Mouse (Mus musculus): ENCODE data around the gene Zfp629. TPM values are rescaled to one million over a fixed set of nuclear protein-coding genes. Genes with fewer than 3 reads are reported as not detected.

Zfp629 gene
- polyA plus RNA-seq, 1 experiment from 2014 or later, result 9.8 TPM

DNA sequence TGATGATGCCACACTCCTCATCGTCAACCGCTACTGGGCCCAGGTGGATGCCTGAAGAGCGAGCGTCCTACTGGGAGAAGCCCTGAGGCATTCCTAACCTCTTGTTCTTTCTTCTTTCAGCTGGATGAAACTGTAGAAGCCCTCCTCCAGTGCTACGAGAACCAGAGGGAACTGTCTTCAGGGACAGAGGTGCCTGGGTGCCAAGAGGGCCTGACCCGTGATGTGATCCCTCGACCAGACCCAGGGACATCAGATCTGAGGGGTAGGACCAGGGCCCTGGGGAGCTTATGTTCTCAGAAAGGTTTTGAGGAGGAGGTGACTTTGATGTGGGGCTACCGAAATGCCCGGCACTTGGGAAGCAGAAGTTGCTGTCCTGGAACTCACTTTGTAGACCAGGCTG, 26.0 kb downstream of the Zfp629 start:
- peaks cover 28% of the 10 kb centered on the region for H3K4me1 ChIP-seq (replicated peaks; ENCODE audit: control insufficient read depth, insufficient read depth, low read length)
- H3K27ac ChIP-seq (ENCODE audit: low read depth, low read length), result no peak overlapping the region
- 95% methylated on average over 9 of the region's 9 CpGs for WGBS

DNA sequence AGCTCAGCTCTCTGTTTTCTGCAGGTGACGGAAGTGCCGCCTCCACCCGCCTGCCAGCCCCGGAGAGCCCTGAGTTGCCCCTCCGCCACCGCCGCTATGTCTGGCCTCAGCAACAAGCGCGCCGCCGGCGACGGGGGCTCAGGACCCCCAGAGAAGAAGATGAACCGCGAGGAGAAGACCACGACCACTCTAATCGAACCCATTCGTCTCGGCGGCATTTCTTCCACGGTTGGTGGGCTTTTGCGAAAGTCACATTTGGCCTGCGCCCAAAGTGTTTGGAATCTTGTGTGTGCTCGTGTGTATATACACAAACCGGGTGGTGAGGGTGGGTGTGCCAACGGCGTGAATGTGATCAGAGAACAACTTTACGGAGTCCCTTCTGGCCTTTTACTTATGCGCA, 26.7 kb downstream of the Zfp629 start:
- Histone ChIP-seq H3K27ac (ENCODE audit: low read depth, low read length) (0 out of 2 replicates have a peak overlapping the region, but pooled peaks have one; percentile 45), H3K36me3 (ENCODE audit: control insufficient read depth, insufficient read depth, low read length) (peaks cover 36% of the 10 kb centered on the region), H3K4me1 (replicated peaks; ENCODE audit: control insufficient read depth, insufficient read depth, low read length) (peaks cover 28% of the 10 kb centered on the region), H3K27me3 (replicated peaks; ENCODE audit: control insufficient read depth, insufficient read depth, low read length) (no peaks in the 10 kb centered on the region), H3K4me2 (peak overlapping the region; percentile 94), H3K9ac (ENCODE audit: low read depth, low read length) (peak overlapping the region; percentile 89), H3K9me3 (ENCODE audit: control insufficient read depth, low read length) (no peaks in the 10 kb centered on the region), H3K4me3 (ENCODE audit: low read depth, low read length) (peak overlapping the region; percentile 95)
- DNase-seq (ENCODE audit: low spot score), result no peak
- 4% methylated on average over 29 of the region's 29 CpGs for WGBS
- ATAC-seq (replicated peaks; ENCODE audit: low FRiP score), result no peak

More for the DNA sequence above, 26.0 kb downstream of the Zfp629 start:
- H3K9me3 ChIP-seq (ENCODE audit: control insufficient read depth, low read length), result no peaks in the 10 kb centered on the region
- peaks cover 43% of the 10 kb centered on the region for H3K36me3 ChIP-seq (ENCODE audit: control insufficient read depth, insufficient read depth, low read length)
- H3K4me3 ChIP-seq (ENCODE audit: low read depth, low read length), result peak overlapping the region; percentile 95
- peak overlapping the region; percentile 89 for H3K9ac ChIP-seq (ENCODE audit: low read depth, low read length)
- no peaks in the 10 kb centered on the region for H3K27me3 ChIP-seq (replicated peaks; ENCODE audit: control insufficient read depth, insufficient read depth, low read length)
- DNase-seq (ENCODE audit: low spot score), result no peak
- H3K4me2 ChIP-seq, result peak overlapping the region; percentile 94
- no peak for ATAC-seq (replicated peaks; ENCODE audit: low FRiP score)

DNA sequence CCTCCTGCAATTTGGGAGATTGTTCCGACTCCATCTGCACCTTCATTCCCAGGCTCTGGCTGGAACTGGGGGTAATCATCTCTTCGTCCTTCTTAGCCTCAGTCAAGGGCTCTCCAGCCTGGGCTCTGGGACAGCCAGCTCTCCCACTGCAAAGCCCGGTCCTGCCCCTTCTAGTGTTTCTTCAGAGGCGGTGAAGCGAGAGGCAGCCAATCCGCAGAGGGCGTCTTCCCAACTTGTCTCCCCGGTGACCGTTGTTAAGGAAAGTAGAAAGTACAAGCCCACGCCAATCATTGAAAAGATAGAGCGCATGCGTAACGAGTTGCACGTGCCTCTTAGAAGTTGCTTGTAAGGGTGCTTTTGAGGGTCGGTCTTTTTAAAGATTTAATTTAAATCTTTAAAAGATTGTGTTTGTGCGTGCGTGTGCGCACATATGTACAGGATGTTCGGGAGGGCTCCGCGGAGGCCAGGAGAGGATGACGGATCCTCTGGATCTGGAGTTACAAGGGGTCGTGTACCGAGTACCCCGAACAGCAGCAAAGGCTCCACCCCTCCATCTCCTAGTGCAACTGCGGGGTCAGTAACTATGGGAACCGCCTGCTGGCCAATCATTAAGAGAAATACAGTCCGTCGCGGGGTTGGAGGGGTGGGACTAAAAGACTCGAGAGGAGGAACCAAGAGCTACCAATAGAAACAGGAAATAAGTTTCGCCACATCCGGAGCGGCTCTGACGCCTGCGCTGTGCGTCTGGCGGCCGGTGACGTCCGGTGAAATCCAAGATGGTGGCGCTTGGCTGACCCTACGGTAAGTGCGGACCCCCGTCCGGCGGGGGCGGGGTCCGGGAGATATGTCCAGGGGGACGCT, 27.4 kb downstream of the Zfp629 start, which contains the start of the genes Ccdc189 and Rnf40:
Gene Ccdc189 (minus strand): TSS at position 585 of the 861 bp plus-strand sequence.
Gene Rnf40 (plus strand): TSS at position 757 of the 861 bp plus-strand sequence.
- Histone ChIP-seq H3K9me3 (ENCODE audit: control insufficient read depth, low read length) (no peaks in the 10 kb centered on the region), H3K27ac (ENCODE audit: low read depth, low read length) (peak within 1 kb of the TSS; percentile 45; the same call in 1 of the 2 replicates), H3K36me3 (ENCODE audit: control insufficient read depth, insufficient read depth, low read length) (peaks cover 33% of the 10 kb centered on the region), H3K4me2 (peak within 1 kb of the TSS; percentile 94), H3K4me1 (replicated peaks; ENCODE audit: control insufficient read depth, insufficient read depth, low read length) (peaks cover 28% of the 10 kb centered on the region), H3K27me3 (replicated peaks; ENCODE audit: control insufficient read depth, insufficient read depth, low read length) (no peaks in the 10 kb centered on the region), H3K9ac (ENCODE audit: low read depth, low read length) (peak within 1 kb of the TSS; percentile 89), H3K4me3 (ENCODE audit: low read depth, low read length) (peak within 1 kb of the TSS; percentile 95)
- peak; percentile 95 for ATAC-seq (replicated peaks; ENCODE audit: low FRiP score)
- peak; percentile 91 for DNase-seq (ENCODE audit: low spot score)
- under 1% methylated on average over 50 of the region's 50 CpGs for WGBS

DNA sequence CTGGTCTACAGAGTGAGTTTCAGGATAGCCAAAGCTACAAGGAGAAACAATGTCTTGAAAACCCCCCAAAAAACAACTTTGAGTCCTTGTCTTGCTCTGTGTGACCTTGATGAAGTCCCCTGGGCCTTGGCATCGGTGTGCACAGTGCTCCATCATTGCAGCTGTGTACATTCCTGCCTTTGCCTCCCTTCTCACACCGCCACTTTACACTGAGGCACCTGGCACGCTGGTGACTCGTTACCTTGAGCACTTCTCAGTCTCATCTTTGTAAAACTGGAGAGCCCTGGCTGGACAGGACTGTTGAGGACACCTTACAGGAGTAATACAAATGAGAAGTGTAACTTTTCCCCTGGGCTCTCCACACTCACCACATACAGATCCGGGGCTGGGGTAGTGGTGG, 28.4 kb downstream of the Zfp629 start:
- peak overlapping the region; percentile 94 for H3K4me2 ChIP-seq
- H3K27ac ChIP-seq (ENCODE audit: low read depth, low read length), result no peak overlapping the region
- WGBS, result 68% methylated on average over 5 of the region's 5 CpGs
- peaks cover 28% of the 10 kb centered on the region for H3K4me1 ChIP-seq (replicated peaks; ENCODE audit: control insufficient read depth, insufficient read depth, low read length)
- H3K27me3 ChIP-seq (replicated peaks; ENCODE audit: control insufficient read depth, insufficient read depth, low read length), result no peaks in the 10 kb centered on the region
- H3K9me3 ChIP-seq (ENCODE audit: control insufficient read depth, low read length), result no peaks in the 10 kb centered on the region
- DNase-seq (ENCODE audit: low spot score) (no peak), ATAC-seq (replicated peaks; ENCODE audit: low FRiP score) (no peak)
- H3K9ac ChIP-seq (ENCODE audit: low read depth, low read length), result no peak overlapping the region; the same call in 1 of the 2 replicates
- H3K36me3 ChIP-seq (ENCODE audit: control insufficient read depth, insufficient read depth, low read length), result peaks cover 33% of the 10 kb centered on the region
- peak overlapping the region; percentile 95 for H3K4me3 ChIP-seq (ENCODE audit: low read depth, low read length)

DNA sequence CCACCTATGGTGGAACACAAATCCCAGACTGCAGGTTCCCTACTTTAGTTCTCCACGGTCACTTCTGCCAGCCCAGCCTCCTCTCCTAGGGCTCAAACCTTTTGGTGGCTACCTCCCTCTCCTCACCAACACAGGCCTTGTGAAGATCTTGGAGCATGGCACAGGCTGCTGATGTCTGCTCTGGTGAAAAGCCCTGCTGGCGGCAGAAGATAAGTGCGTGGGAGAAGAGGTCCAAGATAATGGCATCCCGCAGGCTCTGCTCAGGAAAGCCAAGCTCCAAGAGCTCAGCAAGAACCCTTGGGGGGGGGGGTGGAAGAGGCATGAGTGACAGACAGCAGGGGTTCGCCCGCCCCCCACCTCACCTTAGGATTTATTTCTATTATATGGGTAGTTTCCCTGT, 29.4 kb downstream of the Zfp629 start:
- Histone ChIP-seq H3K4me3 (ENCODE audit: low read depth, low read length) (no peak overlapping the region), H3K9ac (ENCODE audit: low read depth, low read length) (peak overlapping the region; percentile 28; the same call in 1 of the 2 replicates), H3K9me3 (ENCODE audit: control insufficient read depth, low read length) (no peaks in the 10 kb centered on the region), H3K4me1 (replicated peaks; ENCODE audit: control insufficient read depth, insufficient read depth, low read length) (peaks cover 28% of the 10 kb centered on the region), H3K27ac (ENCODE audit: low read depth, low read length) (peak overlapping the region; percentile 1; the same call in 1 of the 2 replicates), H3K4me2 (peak overlapping the region; percentile 12), H3K36me3 (ENCODE audit: control insufficient read depth, insufficient read depth, low read length) (peaks cover 29% of the 10 kb centered on the region), H3K27me3 (replicated peaks; ENCODE audit: control insufficient read depth, insufficient read depth, low read length) (no peaks in the 10 kb centered on the region)
- ATAC-seq (replicated peaks; ENCODE audit: low FRiP score) (peak; percentile 32), DNase-seq (ENCODE audit: low spot score) (no peak)
- 59% methylated on average over 6 of the region's 6 CpGs for WGBS

DNA sequence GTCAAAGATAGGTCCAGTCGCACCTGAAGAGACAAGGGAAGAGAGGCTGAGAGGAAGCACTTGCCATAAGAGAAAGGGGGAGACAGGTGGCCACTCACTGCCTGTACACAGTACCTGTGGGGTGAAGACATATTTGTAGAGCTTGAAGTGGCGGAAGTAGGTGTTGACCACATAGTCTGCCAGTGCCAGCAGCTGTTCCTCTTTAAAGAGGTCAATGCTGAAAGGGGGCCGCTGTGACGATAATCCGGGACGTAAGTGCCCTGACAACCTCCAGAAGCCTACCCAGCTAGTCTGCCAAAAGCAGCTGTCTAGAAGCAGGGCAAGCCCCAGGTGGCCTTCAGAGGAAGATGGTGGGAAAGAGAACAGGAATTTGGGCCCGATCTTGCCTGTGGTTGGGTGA, 30.6 kb downstream of the Zfp629 start:
- H3K4me1 ChIP-seq (replicated peaks; ENCODE audit: control insufficient read depth, insufficient read depth, low read length), result peaks cover 28% of the 10 kb centered on the region
- H3K27me3 ChIP-seq (replicated peaks; ENCODE audit: control insufficient read depth, insufficient read depth, low read length), result no peaks in the 10 kb centered on the region
- no peak overlapping the region for H3K4me2 ChIP-seq
- no peak overlapping the region for H3K27ac ChIP-seq (ENCODE audit: low read depth, low read length)
- H3K9me3 ChIP-seq (ENCODE audit: control insufficient read depth, low read length), result no peaks in the 10 kb centered on the region
- H3K9ac ChIP-seq (ENCODE audit: low read depth, low read length), result no peak overlapping the region
- no peak overlapping the region for H3K4me3 ChIP-seq (ENCODE audit: low read depth, low read length)
- peaks cover 20% of the 10 kb centered on the region; the same call in 1 of the 2 replicates for H3K36me3 ChIP-seq (ENCODE audit: control insufficient read depth, insufficient read depth, low read length)
- DNase-seq (ENCODE audit: low spot score), result no peak
- ATAC-seq (replicated peaks; ENCODE audit: low FRiP score), result no peak
- WGBS, result 90% methylated on average over 7 of the region's 7 CpGs

DNA sequence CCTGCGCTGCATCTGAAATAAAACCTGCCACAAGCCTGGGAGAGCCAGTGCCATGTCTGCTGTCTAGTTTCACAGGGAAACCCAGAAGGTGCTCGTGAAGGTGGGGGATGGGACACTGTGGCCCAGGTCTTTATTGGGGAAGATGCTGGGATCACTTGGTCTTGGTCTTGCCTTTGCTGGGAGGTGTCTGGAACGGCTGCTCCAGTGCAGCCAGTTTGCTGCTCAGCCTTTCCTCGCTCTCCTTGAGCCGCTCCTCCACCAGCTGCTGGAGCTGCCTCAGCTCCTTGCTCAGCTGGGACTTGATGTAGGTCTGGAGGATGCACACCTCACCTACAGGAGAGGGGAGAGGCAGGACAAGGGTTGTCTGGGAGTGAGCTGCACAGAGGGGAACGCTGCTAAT, 32.3 kb downstream of the Zfp629 start:
- Histone ChIP-seq H3K27ac (ENCODE audit: low read depth, low read length) (no peak overlapping the region), H3K27me3 (replicated peaks; ENCODE audit: control insufficient read depth, insufficient read depth, low read length) (no peaks in the 10 kb centered on the region), H3K9me3 (ENCODE audit: control insufficient read depth, low read length) (no peaks in the 10 kb centered on the region), H3K4me1 (replicated peaks; ENCODE audit: control insufficient read depth, insufficient read depth, low read length) (peaks cover 21% of the 10 kb centered on the region), H3K4me2 (no peak overlapping the region), H3K9ac (ENCODE audit: low read depth, low read length) (no peak overlapping the region), H3K36me3 (ENCODE audit: control insufficient read depth, insufficient read depth, low read length) (peaks cover 25% of the 10 kb centered on the region), H3K4me3 (ENCODE audit: low read depth, low read length) (no peak overlapping the region)
- WGBS, result 91% methylated on average over 6 of the region's 6 CpGs
- ATAC-seq (replicated peaks; ENCODE audit: low FRiP score) (no peak), DNase-seq (ENCODE audit: low spot score) (no peak)

DNA sequence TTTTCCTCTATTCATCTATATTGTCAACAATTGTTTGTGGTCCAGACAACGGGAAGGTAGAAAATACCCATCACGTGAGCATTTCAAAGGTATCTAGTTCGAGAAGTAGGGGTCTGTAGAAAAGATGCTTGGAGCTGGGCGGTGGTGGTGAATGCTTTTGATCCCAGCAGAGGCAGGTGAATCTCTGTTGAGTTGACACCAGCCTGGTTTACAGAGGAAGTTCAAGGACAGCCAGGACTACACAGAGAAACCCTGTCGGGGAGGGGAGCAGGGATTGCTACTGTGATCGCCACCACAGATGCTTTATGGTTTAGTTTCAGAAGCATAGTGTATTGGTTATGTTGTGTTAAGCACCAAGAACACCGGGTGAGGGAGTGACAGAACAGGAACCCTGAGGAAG, 41.5 kb downstream of the Zfp629 start:
- peak overlapping the region; percentile 84 for H3K4me2 ChIP-seq
- no peaks in the 10 kb centered on the region for H3K9me3 ChIP-seq (ENCODE audit: control insufficient read depth, low read length)
- no peak for DNase-seq (ENCODE audit: low spot score)
- H3K9ac ChIP-seq (ENCODE audit: low read depth, low read length), result peak overlapping the region; percentile 80
- peaks cover 10% of the 10 kb centered on the region for H3K4me1 ChIP-seq (replicated peaks; ENCODE audit: control insufficient read depth, insufficient read depth, low read length)
- 15% methylated on average over 7 of the region's 7 CpGs for WGBS
- no peak for ATAC-seq (replicated peaks; ENCODE audit: low FRiP score)
- no peaks in the 10 kb centered on the region for H3K27me3 ChIP-seq (replicated peaks; ENCODE audit: control insufficient read depth, insufficient read depth, low read length)
- H3K4me3 ChIP-seq (ENCODE audit: low read depth, low read length), result peak overlapping the region; percentile 90
- H3K36me3 ChIP-seq (ENCODE audit: control insufficient read depth, insufficient read depth, low read length), result 0 out of 2 replicates have a peak, but pooled peaks cover 2% of the 10 kb centered on the region
- peak overlapping the region; percentile 67 for H3K27ac ChIP-seq (ENCODE audit: low read depth, low read length)
